Mouse (Mus musculus): Measurements from ENCODE around the gene Sestd1. TPM values are rescaled to one million over a fixed set of nuclear protein-coding genes. Genes with fewer than 3 reads are reported as not detected.

Gene Sestd1
- polyA plus RNA-seq, 1 experiment from 2014 or later, result 17.1 TPM

GRCm38 (mm10) chr2:77154080-77154479 is 126.3 kb downstream of the Sestd1 start:
- Histone ChIP-seq H3K9ac (no peak overlapping the region), H3K27ac (no peak overlapping the region), H3K36me3 (no peaks in the 10 kb centered on the region), H3K27me3 (replicated peaks) (no peaks in the 10 kb centered on the region), H3K4me1 (no peaks in the 10 kb centered on the region), H3K4me3 (replicated peaks) (no peak overlapping the region), H3K4me2 (no peak overlapping the region), H3K9me3 (no peaks in the 10 kb centered on the region)
- 47% methylated on average over 4 of the region's 4 CpGs for WGBS
- ATAC-seq (ENCODE audit: insufficient read depth, low FRiP score, low read depth), result no peak

GRCm38 (mm10) chr2:77151255-77151654 is 129.1 kb downstream of the Sestd1 start:
- Histone ChIP-seq H3K4me3 (replicated peaks) (no peak overlapping the region), H3K27me3 (replicated peaks) (no peaks in the 10 kb centered on the region), H3K9ac (no peak overlapping the region), H3K9me3 (no peaks in the 10 kb centered on the region), H3K27ac (no peak overlapping the region), H3K36me3 (no peaks in the 10 kb centered on the region), H3K4me1 (no peaks in the 10 kb centered on the region), H3K4me2 (no peak overlapping the region)
- 93% methylated on average over 8 of the region's 8 CpGs for WGBS
- ATAC-seq (ENCODE audit: insufficient read depth, low FRiP score, low read depth), result no peak

- H3K4me2 ChIP-seq, result no peak overlapping the region
- 39% methylated on average over 2 of the region's 2 CpGs for WGBS
- no peaks in the 10 kb centered on the region for H3K27me3 ChIP-seq (replicated peaks)
- H3K4me1 ChIP-seq, result no peaks in the 10 kb centered on the region
- no peaks in the 10 kb centered on the region for H3K36me3 ChIP-seq
- ATAC-seq (ENCODE audit: insufficient read depth, low FRiP score, low read depth), result no peak
- no peaks in the 10 kb centered on the region for H3K9me3 ChIP-seq
- H3K9ac ChIP-seq, result no peak overlapping the region
- no peak overlapping the region for H3K27ac ChIP-seq
- no peak overlapping the region for H3K4me3 ChIP-seq (replicated peaks)
Observed at GRCm38 (mm10) chr2:77149576-77149975, 130.8 kb downstream of the Sestd1 start.

DNA sequence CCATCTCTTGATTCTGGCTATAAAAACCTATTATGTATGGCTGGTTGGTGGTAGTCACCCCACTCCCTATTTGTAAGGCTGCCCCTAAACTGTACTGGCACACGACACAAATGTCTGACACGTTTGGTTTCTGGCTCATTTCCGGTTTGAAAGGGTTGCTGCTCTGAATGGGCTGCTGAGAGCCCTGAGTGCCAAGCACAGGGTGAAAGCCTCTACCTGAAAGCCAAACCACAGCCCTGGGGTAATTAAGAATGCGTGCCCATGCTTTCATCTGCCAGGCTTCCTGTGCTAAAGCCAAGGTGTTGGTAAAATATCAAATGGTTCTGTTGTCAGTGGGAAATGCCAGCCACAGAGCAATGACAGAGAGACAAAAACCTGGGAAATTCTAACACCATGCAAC is 132.2 kb downstream of the Sestd1 start:
- Histone ChIP-seq H3K4me3 (replicated peaks) (no peak overlapping the region), H3K4me1 (no peaks in the 10 kb centered on the region), H3K4me2 (no peak overlapping the region), H3K27ac (no peak overlapping the region), H3K9ac (no peak overlapping the region), H3K9me3 (no peaks in the 10 kb centered on the region), H3K36me3 (no peaks in the 10 kb centered on the region), H3K27me3 (replicated peaks) (no peaks in the 10 kb centered on the region)
- 68% methylated on average over 4 of the region's 4 CpGs for WGBS
- ATAC-seq (ENCODE audit: insufficient read depth, low FRiP score, low read depth), result no peak

GRCm38 (mm10) chr2:77146968-77147367 is 133.4 kb downstream of the Sestd1 start:
- 71% methylated on average over 2 of the region's 2 CpGs for WGBS
- H3K27ac ChIP-seq, result no peak overlapping the region
- H3K9ac ChIP-seq, result no peak overlapping the region
- no peak overlapping the region for H3K4me3 ChIP-seq (replicated peaks)
- H3K9me3 ChIP-seq, result no peaks in the 10 kb centered on the region
- no peaks in the 10 kb centered on the region for H3K4me1 ChIP-seq
- no peaks in the 10 kb centered on the region for H3K27me3 ChIP-seq (replicated peaks)
- no peaks in the 10 kb centered on the region for H3K36me3 ChIP-seq
- ATAC-seq (ENCODE audit: insufficient read depth, low FRiP score, low read depth), result no peak
- H3K4me2 ChIP-seq, result no peak overlapping the region

DNA sequence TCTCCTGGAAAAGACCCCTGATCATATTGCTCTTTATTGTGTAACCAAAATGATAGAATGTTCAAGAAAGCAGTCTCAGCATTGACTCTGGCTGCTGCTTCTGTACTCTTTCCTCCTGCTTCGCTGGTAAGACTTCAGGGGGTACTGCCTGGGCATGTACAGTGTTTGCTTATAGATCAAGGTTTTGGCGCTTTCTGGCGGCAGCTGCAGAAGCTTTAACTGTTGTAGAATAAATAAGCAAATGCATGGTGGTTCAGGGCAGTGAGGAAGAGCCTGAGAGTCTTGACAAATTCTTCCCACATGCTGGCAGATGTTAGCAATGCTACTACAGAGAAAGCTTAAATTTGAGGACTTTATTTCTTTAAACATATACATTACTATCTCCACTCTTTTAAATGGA is 134.1 kb downstream of the Sestd1 start:
- 35% methylated on average over 3 of the region's 3 CpGs for WGBS
- Histone ChIP-seq H3K9me3 (no peaks in the 10 kb centered on the region), H3K4me3 (replicated peaks) (no peak overlapping the region), H3K4me1 (no peaks in the 10 kb centered on the region), H3K27ac (no peak overlapping the region), H3K36me3 (no peaks in the 10 kb centered on the region), H3K27me3 (replicated peaks) (no peaks in the 10 kb centered on the region), H3K4me2 (no peak overlapping the region), H3K9ac (no peak overlapping the region)
- no peak for ATAC-seq (ENCODE audit: insufficient read depth, low FRiP score, low read depth)

DNA sequence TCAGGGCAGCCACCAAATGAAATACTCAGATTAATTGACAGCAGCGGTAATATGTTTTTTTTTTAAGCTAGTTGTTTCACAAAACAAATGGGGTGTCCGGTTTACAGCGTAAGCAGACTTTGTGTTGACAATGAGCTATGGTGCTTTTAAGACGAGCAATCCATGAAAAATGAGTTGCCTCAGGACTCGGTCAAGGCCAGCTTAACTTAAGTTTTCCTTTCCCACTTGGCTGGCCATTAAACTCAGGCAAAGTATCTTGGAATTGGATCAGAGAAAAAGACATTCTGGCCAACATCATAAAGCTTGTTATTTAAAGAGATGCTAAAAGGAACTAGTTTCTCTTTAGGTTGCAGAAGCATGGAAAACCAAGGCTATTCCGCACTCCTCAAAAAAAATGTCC is 136.9 kb downstream of the Sestd1 start:
- Histone ChIP-seq H3K36me3 (no peaks in the 10 kb centered on the region), H3K4me1 (no peaks in the 10 kb centered on the region), H3K9ac (no peak overlapping the region), H3K4me2 (no peak overlapping the region), H3K9me3 (no peaks in the 10 kb centered on the region), H3K4me3 (replicated peaks) (no peak overlapping the region), H3K27me3 (replicated peaks) (no peaks in the 10 kb centered on the region), H3K27ac (no peak overlapping the region)
- no peak for ATAC-seq (ENCODE audit: insufficient read depth, low FRiP score, low read depth)
- 32% methylated on average over 6 of the region's 6 CpGs for WGBS

DNA sequence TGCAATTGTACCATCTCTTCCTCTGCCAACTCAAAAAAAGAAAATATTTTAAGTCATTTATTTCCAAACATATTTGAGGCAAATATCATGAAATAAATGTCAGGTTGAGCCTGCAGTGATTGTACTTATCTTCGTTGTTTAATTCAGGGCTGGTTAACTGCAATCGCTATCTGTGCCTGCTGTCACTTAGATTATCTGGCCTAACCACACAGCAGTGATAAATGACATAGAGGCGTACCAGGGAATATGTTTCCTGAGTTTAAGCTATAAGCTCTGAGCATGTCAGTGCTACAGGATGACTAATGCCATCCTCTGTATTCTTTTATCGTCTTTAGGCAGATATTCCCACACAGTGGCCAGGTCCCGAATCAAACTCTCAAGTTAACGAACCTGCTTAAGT is 141.5 kb downstream of the Sestd1 start:
- ATAC-seq (ENCODE audit: insufficient read depth, low FRiP score, low read depth), result no peak
- H3K4me1 ChIP-seq, result no peaks in the 10 kb centered on the region
- H3K36me3 ChIP-seq, result no peaks in the 10 kb centered on the region
- no peaks in the 10 kb centered on the region for H3K27me3 ChIP-seq (replicated peaks)
- no peaks in the 10 kb centered on the region for H3K9me3 ChIP-seq
- H3K4me3 ChIP-seq (replicated peaks), result no peak overlapping the region
- no peak overlapping the region for H3K4me2 ChIP-seq
- H3K9ac ChIP-seq, result no peak overlapping the region
- 49% methylated on average over 6 of the region's 6 CpGs for WGBS
- no peak overlapping the region for H3K27ac ChIP-seq

- H3K4me1 ChIP-seq, result no peaks in the 10 kb centered on the region
Observed at GRCm38 (mm10) chr2:77134906-77135305, 145.5 kb downstream of the Sestd1 start.

GRCm38 (mm10) chr2:77133407-77133806 is 147.0 kb downstream of the Sestd1 start:
- no peak overlapping the region for H3K27ac ChIP-seq
- no peaks in the 10 kb centered on the region for H3K27me3 ChIP-seq (replicated peaks)
- no peak for ATAC-seq (ENCODE audit: insufficient read depth, low FRiP score, low read depth)
- no peak overlapping the region for H3K4me2 ChIP-seq
- 66% methylated on average over 1 of the region's 1 CpGs for WGBS
- no peaks in the 10 kb centered on the region for H3K36me3 ChIP-seq
- no peak overlapping the region for H3K4me3 ChIP-seq (replicated peaks)
- H3K9ac ChIP-seq, result no peak overlapping the region
- no peaks in the 10 kb centered on the region for H3K4me1 ChIP-seq
- no peaks in the 10 kb centered on the region for H3K9me3 ChIP-seq

More at GRCm38 (mm10) chr2:77134906-77135305, 145.5 kb downstream of the Sestd1 start:
- Histone ChIP-seq H3K9ac (no peak overlapping the region), H3K27ac (no peak overlapping the region), H3K9me3 (no peaks in the 10 kb centered on the region), H3K27me3 (replicated peaks) (no peaks in the 10 kb centered on the region), H3K36me3 (no peaks in the 10 kb centered on the region), H3K4me2 (no peak overlapping the region), H3K4me3 (replicated peaks) (no peak overlapping the region)
- ATAC-seq (ENCODE audit: insufficient read depth, low FRiP score, low read depth), result no peak
- WGBS, result 24% methylated on average over 1 of the region's 1 CpGs

Other genes with a start within 250 kb of the Sestd1 start
- gene Ccdc141, start 110.0 kb downstream of the Sestd1 start, polyA plus RNA-seq (2015; fragmentation: Nextera tagmentation; extraction: Ambion mirVana), result 8.5 and 9.6 TPM in 2 replicates